Mouse (Mus musculus) heart, embryonic 11.5 days (tissue): ENCODE results near the gene Atp7b. TPM values are rescaled to one million over a fixed set of nuclear protein-coding genes. Genes with fewer than 3 reads are reported as not detected.

ENCODE experiments used
- ATAC-seq: fragments of 200-750 bp; cut with Nextera tagmentation; replicated peaks from 2 replicates; pipeline ENCODE4 v1.8.0; 2017; ENCODE audit warnings: moderate library complexity; ENCODE audit not compliant: insufficient number of reproducible peaks, low FRiP score, low TSS enrichment
- H3K27ac ChIP-seq: fragments of 300-500 bp; sonication (generic); 2 replicates; pipeline ENCODE4 v1.5.1; 2014; ENCODE audit warnings: mild to moderate bottlenecking, low read depth, low read length
- H3K27me3 ChIP-seq: fragments of 300-500 bp; sonication (generic); 2 replicates; pipeline ENCODE4 v1.6.1; 2014; ENCODE audit warnings: mild to moderate bottlenecking, low read length, mixed read lengths; ENCODE audit not compliant: control insufficient read depth, insufficient read depth
- H3K36me3 ChIP-seq: fragments of 300-500 bp; sonication (generic); 2 replicates; pipeline ENCODE4 v1.6.1; 2014; ENCODE audit warnings: mild to moderate bottlenecking, low read length, moderate library complexity, mixed read lengths; ENCODE audit not compliant: control insufficient read depth, insufficient read depth
- H3K4me1 ChIP-seq: fragments of 300-500 bp; sonication (generic); 2 replicates; pipeline ENCODE4 v1.6.1; 2014; ENCODE audit warnings: low read length; ENCODE audit not compliant: control insufficient read depth, insufficient read depth
- H3K4me2 ChIP-seq: fragments of 300-500 bp; sonication (generic); 2 replicates; pipeline ENCODE4 v1.6.1; 2014; ENCODE audit warnings: mild to moderate bottlenecking, moderate library complexity
- H3K4me3 ChIP-seq: fragments of 300-500 bp; sonication (generic); 2 replicates; pipeline ENCODE4 v1.5.1; 2014; ENCODE audit warnings: low read depth, low read length
- H3K9ac ChIP-seq: fragments of 300-500 bp; sonication (generic); 2 replicates; pipeline ENCODE4 v1.6.1; 2014; ENCODE audit warnings: mild to moderate bottlenecking, low read depth, low read length, moderate library complexity
- H3K9me3 ChIP-seq: fragments of 300-500 bp; sonication (generic); replicated peaks from 2 replicates; pipeline ENCODE4 v1.6.1; 2016; ENCODE audit warnings: low read length; ENCODE audit not compliant: control insufficient read depth
- WGBS: fragments of 180-500 bp; shearing (Covaris S2); extraction: QIAGEN DNeasy Blood & Tissue Kit; methylation state at CpG from one replicate; pipeline ENCODE4 v1.1.7; 2014; ENCODE audit not compliant: insufficient replicate concordance; 5-methylcytosine and 5-hydroxymethylcytosine counted together
- polyA plus RNA-seq: library from polyadenylated mRNA; unstranded; fragments of >200 nt; fragmentation: Nextera tagmentation; extraction: Ambion mirVana; gene quantifications from 2 replicates; pipeline ENCODE4 v1.2.1, GENCODE M21; 2014

Atp7b gene
- polyA plus RNA-seq, 1 experiment from 2014 or later = 2.9 TPM

DNA sequence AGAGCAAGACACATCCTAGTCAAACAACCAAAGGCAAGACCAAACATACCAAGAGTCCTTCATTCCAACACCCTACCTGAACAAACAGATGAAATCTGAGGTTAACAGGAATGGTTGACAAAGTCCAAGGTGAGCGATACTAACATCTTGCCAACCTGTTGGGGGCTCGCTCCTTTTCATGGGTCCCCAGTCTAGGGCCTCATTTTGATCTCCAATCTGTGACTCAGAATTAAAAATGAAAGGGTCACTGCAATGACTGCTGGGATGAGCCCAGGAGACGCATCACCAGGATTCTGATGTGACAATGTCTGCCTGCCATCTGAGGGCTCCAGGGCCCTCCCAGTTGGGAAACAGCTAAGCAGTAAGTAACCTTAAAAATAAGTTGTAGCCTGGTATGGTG, 90.6 kb downstream of the Atp7b start, which contains the start of gene Ccdc70:
Gene Ccdc70 (plus strand): TSS at position 301 of the 400 bp plus-strand sequence.
- ATAC-seq = no peak
- Histone ChIP-seq H3K4me2 (no peak within 1 kb of the TSS), H3K4me1 (no peaks in the 10 kb centered on the region), H3K9me3 (no peaks in the 10 kb centered on the region), H3K36me3 (no peaks in the 10 kb centered on the region), H3K9ac (no peak within 1 kb of the TSS), H3K27me3 (no peaks in the 10 kb centered on the region), H3K4me3 (no peak within 1 kb of the TSS), H3K27ac (no peak within 1 kb of the TSS)
- 84% methylated on average over 3 of the region's 3 CpGs for WGBS

DNA sequence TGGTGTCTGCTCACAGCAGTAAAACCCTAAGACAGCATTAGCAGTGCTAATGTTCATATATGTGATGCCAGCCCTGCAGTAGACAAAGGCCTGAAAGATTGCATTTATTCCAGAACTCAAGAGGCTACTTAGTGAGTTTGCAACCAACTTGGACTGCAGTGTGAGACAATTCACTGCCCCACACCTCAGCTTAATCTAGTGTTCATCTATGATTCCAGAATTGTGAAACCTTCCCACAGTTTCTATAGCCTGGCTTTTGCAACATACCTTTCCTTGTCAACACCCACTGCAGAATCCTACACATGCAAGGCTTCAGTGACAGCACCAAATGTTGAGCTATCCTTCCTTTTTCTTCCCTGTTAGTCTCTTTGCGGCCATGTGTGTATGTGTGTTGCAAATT, 93.5 kb downstream of the Atp7b start:
- Histone ChIP-seq H3K9me3 (no peaks in the 10 kb centered on the region), H3K4me3 (no peak overlapping the region), H3K27me3 (no peaks in the 10 kb centered on the region), H3K36me3 (no peaks in the 10 kb centered on the region), H3K9ac (no peak overlapping the region), H3K4me2 (no peak overlapping the region), H3K4me1 (no peaks in the 10 kb centered on the region), H3K27ac (no peak overlapping the region)
- ATAC-seq = no peak
- WGBS = 75% methylated on average over 1 of the region's 1 CpGs

DNA sequence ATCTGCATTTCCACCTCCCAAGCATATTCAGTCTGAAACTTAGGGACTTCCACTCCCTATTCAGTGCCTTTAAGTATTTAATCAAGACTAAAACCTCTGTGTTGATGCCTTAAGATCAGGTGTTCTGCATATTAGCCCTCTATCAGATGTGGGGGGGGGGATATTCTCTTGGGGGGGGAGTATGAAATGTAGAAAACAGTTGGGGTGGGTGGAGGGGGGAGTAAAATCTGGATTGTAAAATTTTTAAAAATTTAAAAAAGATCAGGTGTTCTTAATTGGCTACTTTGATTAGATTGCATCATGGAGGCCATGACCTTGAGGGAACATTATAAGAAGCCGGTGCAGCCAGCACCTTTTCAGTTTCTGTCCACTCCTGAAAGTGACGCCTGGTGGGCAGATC, 101.7 kb downstream of the Atp7b start, which contains the start of gene Fam90a1a:
Gene Fam90a1a (plus strand): TSS at position 301 of the 400 bp plus-strand sequence.
- H3K9ac ChIP-seq = no peak within 1 kb of the TSS
- no peaks in the 10 kb centered on the region for H3K9me3 ChIP-seq
- 81% methylated on average over 2 of the region's 2 CpGs for WGBS
- no peaks in the 10 kb centered on the region for H3K4me1 ChIP-seq
- no peak for ATAC-seq
- no peaks in the 10 kb centered on the region for H3K27me3 ChIP-seq
- no peak within 1 kb of the TSS for H3K4me3 ChIP-seq
- H3K36me3 ChIP-seq = no peaks in the 10 kb centered on the region
- H3K4me2 ChIP-seq = no peak within 1 kb of the TSS
- no peak within 1 kb of the TSS for H3K27ac ChIP-seq

DNA sequence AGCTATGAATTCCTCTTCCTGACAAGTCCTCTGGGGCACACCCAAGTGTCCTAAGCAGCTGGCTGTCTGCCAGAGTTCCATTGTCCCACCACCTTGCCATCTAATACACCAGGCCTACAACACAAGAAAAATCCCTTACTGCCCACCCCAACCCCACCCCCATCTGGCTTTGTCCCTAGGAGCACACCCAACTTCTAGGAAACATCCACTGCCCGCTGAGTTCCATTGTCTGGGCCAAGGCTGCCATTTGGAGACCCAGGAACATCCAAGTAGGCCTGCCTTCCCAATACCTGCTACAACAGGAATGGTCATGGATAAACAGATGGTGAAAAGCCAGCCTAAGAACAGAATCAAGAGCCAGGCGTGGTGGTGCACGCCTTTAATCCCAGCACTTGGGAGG, 103.8 kb downstream of the Atp7b start:
- Histone ChIP-seq H3K36me3 (no peaks in the 10 kb centered on the region), H3K4me3 (no peak overlapping the region), H3K27ac (no peak overlapping the region), H3K4me2 (no peak overlapping the region), H3K9me3 (no peaks in the 10 kb centered on the region), H3K4me1 (no peaks in the 10 kb centered on the region), H3K27me3 (no peaks in the 10 kb centered on the region), H3K9ac (no peak overlapping the region)
- WGBS = 76% methylated on average over 3 of the region's 3 CpGs
- no peak for ATAC-seq

DNA sequence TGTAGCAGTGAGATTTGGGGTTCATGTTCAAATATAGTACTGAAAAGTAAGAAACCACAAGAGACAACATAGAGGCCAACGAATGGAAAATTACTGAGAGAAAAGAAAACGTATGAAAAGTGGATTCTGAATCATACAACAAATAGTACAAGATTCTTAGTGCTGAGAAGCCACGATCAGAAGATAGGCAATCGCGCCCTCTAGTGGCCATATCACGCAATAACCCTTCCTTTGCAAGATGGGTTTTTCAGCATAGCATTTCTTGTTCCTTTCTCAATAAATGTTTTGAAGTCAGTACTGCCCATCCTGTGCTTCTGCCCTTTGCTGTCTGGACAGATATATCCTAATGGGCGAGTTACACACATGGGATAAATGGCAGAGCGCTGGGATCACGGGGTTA, 104.8 kb downstream of the Atp7b start:
- Histone ChIP-seq H3K4me1 (no peaks in the 10 kb centered on the region), H3K27me3 (no peaks in the 10 kb centered on the region), H3K4me2 (no peak overlapping the region), H3K9ac (no peak overlapping the region), H3K36me3 (no peaks in the 10 kb centered on the region), H3K27ac (no peak overlapping the region), H3K4me3 (no peak overlapping the region), H3K9me3 (no peaks in the 10 kb centered on the region)
- no peak for ATAC-seq
- 7% methylated on average over 9 of the region's 9 CpGs for WGBS

DNA sequence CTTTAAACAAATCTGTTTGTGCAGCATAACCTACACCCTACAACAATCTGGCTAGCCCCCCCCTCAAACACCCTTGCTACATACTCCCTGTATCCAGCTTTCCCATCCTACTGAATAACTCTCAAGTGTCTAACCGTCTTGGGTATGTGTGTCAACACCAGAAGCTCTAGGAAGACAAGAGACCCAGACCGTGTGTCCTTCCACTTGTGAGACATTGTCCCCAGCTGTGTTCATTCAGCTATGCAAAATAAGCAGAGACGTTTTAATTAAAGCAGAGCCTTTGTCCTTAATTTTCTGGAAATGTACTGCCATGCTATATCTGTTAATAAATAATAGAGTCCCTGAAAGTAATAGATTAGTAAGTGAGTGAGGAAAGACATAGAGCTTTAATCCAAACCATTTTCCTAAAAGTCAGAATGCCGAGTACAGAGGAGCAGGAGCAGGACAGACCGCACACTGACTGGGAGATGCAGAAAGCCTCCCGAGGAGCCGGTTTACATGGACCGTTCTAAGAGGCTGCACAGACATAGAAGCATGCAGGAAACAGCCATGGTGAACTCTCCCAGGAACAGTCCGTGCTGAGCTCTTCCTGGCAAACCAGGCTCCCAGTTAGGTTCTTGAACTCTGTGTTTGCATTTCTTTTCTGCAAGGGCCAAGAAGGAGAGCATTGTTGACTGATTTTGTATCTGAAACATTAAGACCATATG, 112.6 kb downstream of the Atp7b start:
- no peak overlapping the region for H3K4me2 ChIP-seq
- no peak overlapping the region for H3K27ac ChIP-seq
- no peaks in the 10 kb centered on the region for H3K36me3 ChIP-seq
- no peak overlapping the region for H3K4me3 ChIP-seq
- H3K9ac ChIP-seq = no peak overlapping the region
- WGBS = 63% methylated on average over 9 of the region's 9 CpGs
- no peaks in the 10 kb centered on the region for H3K4me1 ChIP-seq
- no peaks in the 10 kb centered on the region for H3K27me3 ChIP-seq
- no peak for ATAC-seq
- H3K9me3 ChIP-seq = no peaks in the 10 kb centered on the region

DNA sequence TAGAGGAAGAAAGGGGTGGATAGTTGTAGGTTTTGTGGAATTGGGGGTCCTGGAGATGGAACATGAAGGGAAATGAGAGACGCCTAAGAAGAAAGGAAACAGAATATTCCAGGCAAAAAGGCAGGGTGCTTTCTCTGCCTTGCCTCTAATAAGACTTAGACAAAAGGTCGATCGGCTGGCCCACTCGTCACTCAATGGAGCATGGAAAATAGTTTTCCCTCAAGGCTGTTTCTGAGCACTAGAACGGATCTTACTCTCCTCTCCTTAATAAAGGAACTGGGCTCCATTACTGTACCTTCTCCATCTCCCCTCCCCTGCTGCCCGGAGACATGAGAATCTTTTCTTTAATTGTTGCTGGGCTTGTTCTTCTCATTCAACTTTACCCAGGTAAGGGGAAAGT, 113.6 kb downstream of the Atp7b start, which contains the start of gene Defb13:
Gene Defb13 (plus strand): TSS at position 301 of the 400 bp plus-strand sequence.
- WGBS = 79% methylated on average over 6 of the region's 6 CpGs
- Histone ChIP-seq H3K27ac (no peak within 1 kb of the TSS), H3K9ac (no peak within 1 kb of the TSS), H3K4me2 (no peak within 1 kb of the TSS), H3K9me3 (no peaks in the 10 kb centered on the region), H3K4me1 (no peaks in the 10 kb centered on the region), H3K4me3 (no peak within 1 kb of the TSS), H3K27me3 (no peaks in the 10 kb centered on the region), H3K36me3 (no peaks in the 10 kb centered on the region)
- ATAC-seq = no peak
